Comparison of ENCODE assay signal across 13 mouse cellular contexts in the genomic region with DNA sequence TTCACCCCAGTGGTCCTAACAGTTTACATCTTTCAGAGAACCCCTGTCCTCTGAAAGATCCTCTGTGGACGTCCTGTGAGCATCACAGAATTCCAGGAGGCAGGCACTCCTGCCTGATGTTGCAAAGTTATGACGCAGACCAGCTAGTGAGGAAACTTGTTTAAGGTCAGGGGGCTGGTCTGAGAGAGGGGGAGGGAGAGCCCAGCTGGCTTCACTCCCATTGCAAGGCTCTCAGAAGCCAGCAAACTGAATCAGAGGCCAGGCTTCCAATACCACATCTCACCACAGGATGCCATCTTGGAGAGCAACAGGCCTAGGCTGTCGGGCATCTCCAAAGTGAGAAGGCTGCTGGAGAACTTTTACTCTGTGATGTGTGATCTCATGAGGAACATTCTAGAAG.
DNase-seq lines count a peak whose midpoint lies in the region; ATAC-seq lines count a peak whose summit lies in the region.
"Had no signal": no experiment of that assay in that cellular context is flagged by ENCODE, and none has a peak within 500 bp of the region (broad histone marks: within the 10 kb centered on the region; RNA-seq: fewer than 3 reads in every experiment).

No protein-coding gene starts in this region.

- WGBS in midbrain, embryonic 16.5 days = 75% methylated on average over 3 of the region's 3 CpGs
- WGBS in midbrain, embryonic 15.5 days = 71% methylated on average over 3 of the region's 3 CpGs
- 71% methylated on average over 3 of the region's 3 CpGs for whole genome bisulfite sequencing in forebrain, embryonic 14.5 days
- WGBS in kidney, embryonic 14.5 days = 56% methylated on average over 3 of the region's 3 CpGs

- H3K27ac ChIP-seq in midbrain, embryonic 16.5 days (ENCODE audit: low read length) = peak overlapping the region; percentile 74
- no peak overlapping the region; the same call in 1 of the 2 replicates for H3K27ac ChIP-seq in midbrain, embryonic 15.5 days
- H3K27ac ChIP-seq in forebrain, embryonic 14.5 days (ENCODE audit: low read depth, low read length) = peak overlapping the region; percentile 96
- H3K27ac ChIP-seq in kidney, embryonic 14.5 days (ENCODE audit: low read depth, low read length) = no peak overlapping the region
- H3K27ac ChIP-seq: liver, embryonic 12.5 days had no signal

- ATAC-seq in midbrain, embryonic 16.5 days = no peak
- no peak for ATAC-seq in midbrain, embryonic 15.5 days (replicated peaks)
- ATAC-seq in forebrain, embryonic 14.5 days = no peak
- no peak for ATAC-seq in kidney, embryonic 14.5 days (ENCODE audit: low FRiP score, low TSS enrichment)
- ATAC-seq: liver, embryonic 12.5 days had no signal

- no peak overlapping the region for H3K9ac ChIP-seq in midbrain, embryonic 16.5 days (ENCODE audit: low read depth, low read length)
- no peak overlapping the region for H3K9ac ChIP-seq in midbrain, embryonic 15.5 days
- H3K9ac ChIP-seq in forebrain, embryonic 14.5 days (ENCODE audit: low read length) = no peak overlapping the region
- H3K9ac ChIP-seq in kidney, embryonic 14.5 days (ENCODE audit: low read depth, low read length) = no peak overlapping the region
- H3K9ac ChIP-seq: liver, embryonic 12.5 days had no signal

- no peak overlapping the region for H3K4me2 ChIP-seq in midbrain, embryonic 16.5 days (ENCODE audit: low read length)
- no peak overlapping the region for H3K4me2 ChIP-seq in midbrain, embryonic 15.5 days
- no peak overlapping the region for H3K4me2 ChIP-seq in forebrain, embryonic 14.5 days (ENCODE audit: low read length)
- no peak overlapping the region for H3K4me2 ChIP-seq in kidney, embryonic 14.5 days (replicated peaks; ENCODE audit: low read depth, low read length)
- H3K4me2 ChIP-seq: liver, embryonic 12.5 days had no signal

- peaks cover 18% of the 10 kb centered on the region for H3K4me1 ChIP-seq in midbrain, embryonic 16.5 days (ENCODE audit: control insufficient read depth, insufficient read depth, low read length)
- H3K4me1 ChIP-seq in midbrain, embryonic 15.5 days = peaks cover 27% of the 10 kb centered on the region
- peaks cover 27% of the 10 kb centered on the region for H3K4me1 ChIP-seq in forebrain, embryonic 14.5 days (ENCODE audit: control insufficient read depth, insufficient read depth, low read length)
- peaks cover 6% of the 10 kb centered on the region; the same call in 1 of the 2 replicates for H3K4me1 ChIP-seq in kidney, embryonic 14.5 days (ENCODE audit: control insufficient read depth, insufficient read depth, low read length)
- H3K4me1 ChIP-seq: liver, embryonic 12.5 days had no signal

- H3K9me3 ChIP-seq in midbrain, embryonic 16.5 days (replicated peaks; ENCODE audit: control insufficient read depth, low read length, poor library complexity, severe bottlenecking) = no peaks in the 10 kb centered on the region
- no peaks in the 10 kb centered on the region for H3K9me3 ChIP-seq in midbrain, embryonic 15.5 days
- no peaks in the 10 kb centered on the region for H3K9me3 ChIP-seq in forebrain, embryonic 14.5 days (replicated peaks; ENCODE audit: control insufficient read depth, low read length)
- no peaks in the 10 kb centered on the region for H3K9me3 ChIP-seq in kidney, embryonic 14.5 days (ENCODE audit: control insufficient read depth, low read length)
- H3K9me3 ChIP-seq: liver, embryonic 12.5 days had no signal

- DNase-seq in embryo, embryonic 11 days = peak; percentile 39
- no peak for DNase-seq in embryo, embryonic 10 days (ENCODE audit: low spot score)
- no peak for DNase-seq in forebrain, embryonic 14.5 days (ENCODE audit: low spot score)
- no peak for DNase-seq in kidney, postnatal 10 days
- DNase-seq in right cerebral cortex, postnatal 36 days (ENCODE audit: low spot score in 2 of 2) = no peak
- DNase-seq: cerebellum, adult 8-10 months; kidney, postnatal 4 days; thymus, adult 18-20 months had no signal

- H3K4me3 ChIP-seq in midbrain, embryonic 16.5 days (ENCODE audit: low read depth, low read length) = no peak overlapping the region
- H3K4me3 ChIP-seq in midbrain, embryonic 15.5 days = no peak overlapping the region
- H3K4me3 ChIP-seq in forebrain, embryonic 14.5 days (ENCODE audit: low read depth, low read length) = no peak overlapping the region
- H3K4me3 ChIP-seq in kidney, embryonic 14.5 days (ENCODE audit: low read length) = no peak overlapping the region
- H3K4me3 ChIP-seq: liver, embryonic 12.5 days; myocyte had no signal

- no peaks in the 10 kb centered on the region for H3K36me3 ChIP-seq in midbrain, embryonic 16.5 days (ENCODE audit: control insufficient read depth, insufficient read depth, low read length)
- no peaks in the 10 kb centered on the region for H3K36me3 ChIP-seq in midbrain, embryonic 15.5 days (replicated peaks)
- H3K36me3 ChIP-seq in forebrain, embryonic 14.5 days (ENCODE audit: control insufficient read depth, insufficient read depth, low read length) = no peaks in the 10 kb centered on the region
- no peaks in the 10 kb centered on the region for H3K36me3 ChIP-seq in kidney, embryonic 14.5 days (ENCODE audit: control insufficient read depth, insufficient read depth, low read length)
- H3K36me3 ChIP-seq: liver, embryonic 12.5 days had no signal

- H3K27me3 ChIP-seq in midbrain, embryonic 16.5 days (ENCODE audit: control insufficient read depth, insufficient read depth, low read depth, low read length) = no peaks in the 10 kb centered on the region
- H3K27me3 ChIP-seq in midbrain, embryonic 15.5 days (replicated peaks) = no peaks in the 10 kb centered on the region
- no peaks in the 10 kb centered on the region for H3K27me3 ChIP-seq in forebrain, embryonic 14.5 days (replicated peaks; ENCODE audit: control insufficient read depth, insufficient read depth, low read length)
- no peaks in the 10 kb centered on the region for H3K27me3 ChIP-seq in kidney, embryonic 14.5 days (ENCODE audit: control insufficient read depth, insufficient read depth, low read length)

Comparison
In these comparisons a context has a peak if more than half of its experiments do, and no peak if none do; other contexts are left out.
1. H3K27ac ChIP-seq: peak in midbrain, embryonic 16.5 days (single experiment) and forebrain, embryonic 14.5 days (single experiment); none in midbrain, embryonic 15.5 days (single experiment) and kidney, embryonic 14.5 days (single experiment).